Mouse (Mus musculus): Measurements from ENCODE around the gene Eif3d.

DNA sequence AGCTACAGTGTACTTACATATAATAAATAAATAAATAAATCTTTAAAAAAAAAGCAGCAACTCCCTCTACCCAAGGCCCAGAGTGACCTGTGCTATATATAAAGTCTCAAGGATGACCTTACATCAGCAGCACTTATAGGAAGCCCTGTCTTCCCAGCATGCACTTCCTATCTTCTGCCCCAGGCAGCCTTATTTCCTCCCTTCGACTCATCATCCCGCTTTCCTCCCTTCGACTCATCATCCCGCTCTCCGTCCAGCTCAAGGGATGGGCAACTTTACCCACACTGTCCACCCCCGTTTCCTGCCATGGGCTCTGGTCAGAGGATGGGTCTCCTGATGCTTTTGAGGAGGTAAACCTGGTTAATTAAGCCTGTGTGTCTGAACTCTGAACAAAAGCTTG, 49.0 kb downstream of the Eif3d start:
- TF ChIP-seq CTCF (IDR thresholded peaks at IDR 0.05; ENCODE audit: insufficient read depth, low read length), result no peak
- TF ChIP-seq POLR2A (IDR thresholded peaks at IDR 0.05; ENCODE audit: borderline replicate concordance, extremely low read depth, low read depth, low read length), result no peak
